Mouse (Mus musculus): ENCODE data around the gene Tbl1x.

GRCm38 (mm10) chrX:77552088-77552487 is 41.3 kb downstream of the Tbl1x start:
- TF ChIP-seq CTCF (IDR thresholded peaks at IDR 0.05; ENCODE audit: low read depth, low read length) (no peak), EP300 (IDR thresholded peaks at IDR 0.05; ENCODE audit: insufficient read depth, low read depth, low read length) (no peak), POLR2A (IDR thresholded peaks at IDR 0.05; ENCODE audit: insufficient read depth, low read length) (no peak)
